ENCODE assay signal across 8 mouse cellular contexts in genomic region chr10:17720891-17721601, GRCm38 (mm10). TPM values are rescaled to one million over a fixed set of nuclear protein-coding genes. Genes with fewer than 3 reads are reported as not detected.
DNase-seq lines count a peak whose midpoint lies in the region; ATAC-seq lines count a peak whose summit lies in the region.

No protein-coding gene starts in this region.

- H3K4me1 ChIP-seq in embryonic facial prominence, embryonic 10.5 days = peaks cover 16% of the 10 kb centered on the region
- peaks cover 14% of the 10 kb centered on the region for H3K4me1 ChIP-seq in hindbrain, embryonic 13.5 days (replicated peaks)

- DNase-seq in adrenal gland, adult 2 months = peak; percentile 5
- DNase-seq in adrenal gland, postnatal 14 days = no peak
- DNase-seq in embryonic facial prominence, embryonic 10.5 days (ENCODE audit: low spot score) = no peak
- peak; percentile 61 for DNase-seq in lung, postnatal 25 days (ENCODE audit: low spot score)
- no peak for DNase-seq in urinary bladder, postnatal 10 days (ENCODE audit: low spot score)
- DNase-seq in ovary, adult 18-20 months (ENCODE audit: low spot score) = no peak
- no peak for DNase-seq in layer of hippocampus, postnatal 36 days

- H3K4me2 ChIP-seq in hindbrain, embryonic 13.5 days = peak overlapping the region; percentile 60

- H3K27me3 ChIP-seq in embryonic facial prominence, embryonic 10.5 days (replicated peaks; ENCODE audit: low read depth, poor library complexity, severe bottlenecking) = no peaks in the 10 kb centered on the region
- H3K27me3 ChIP-seq in hindbrain, embryonic 13.5 days = no peaks in the 10 kb centered on the region

- H3K27ac ChIP-seq in embryonic facial prominence, embryonic 10.5 days (replicated peaks) = peak overlapping the region; percentile 94
- peak overlapping the region; percentile 99 for H3K27ac ChIP-seq in hindbrain, embryonic 13.5 days

- no peak for ATAC-seq in hindbrain, embryonic 13.5 days (ENCODE audit: low FRiP score)

- no peaks in the 10 kb centered on the region for H3K9me3 ChIP-seq in embryonic facial prominence, embryonic 10.5 days
- H3K9me3 ChIP-seq in hindbrain, embryonic 13.5 days = no peaks in the 10 kb centered on the region

- 81% methylated on average over 8 of the region's 8 CpGs for WGBS in embryonic facial prominence, embryonic 10.5 days
- 80% methylated on average over 8 of the region's 8 CpGs for WGBS in hindbrain, embryonic 13.5 days

- H3K4me3 ChIP-seq in embryonic facial prominence, embryonic 10.5 days = peak overlapping the region; percentile 76
- H3K4me3 ChIP-seq in hindbrain, embryonic 13.5 days = peak overlapping the region; percentile 99

- peaks cover 7% of the 10 kb centered on the region for H3K36me3 ChIP-seq in embryonic facial prominence, embryonic 10.5 days (replicated peaks)
- H3K36me3 ChIP-seq in hindbrain, embryonic 13.5 days = no peaks in the 10 kb centered on the region

- peak overlapping the region; percentile 98; the same call in 1 of the 2 replicates for H3K9ac ChIP-seq in hindbrain, embryonic 13.5 days

RNA-seq across cellular contexts. Expression of gene Cited2, which starts 2.0 kb away (rescaled TPM):
- total RNA-seq in adrenal gland, adult 2 months (2021) = 10 to 100 TPM; 57.4 to 72.4 TPM
- 108 and 109 TPM in 2 replicates for polyA plus RNA-seq in adrenal gland, adult 2 months (2012; rRNA removed)
- total RNA-seq in adrenal gland, postnatal 14 days (2021) = 75.6 and 77.2 TPM in 2 replicates
- 43.6 and 53.3 TPM in 2 replicates for polyA plus RNA-seq in embryonic facial prominence, embryonic 10.5 days (2016; fragmentation: Nextera tagmentation; extraction: Ambion mirVana)
- 86.3 and 101 TPM in 2 replicates for polyA plus RNA-seq in hindbrain, embryonic 13.5 days (2015; fragmentation: Nextera tagmentation; extraction: Ambion mirVana)
- 10 to 100 TPM; 38.8 to 39.7 TPM for total RNA-seq in layer of hippocampus, postnatal 36 days (2021)

Comparison
In these comparisons a context has a peak if more than half of its experiments do, and no peak if none do; other contexts are left out.
1. DNase-seq: peak in adrenal gland, adult 2 months (single experiment) and lung, postnatal 25 days (single experiment); none in adrenal gland, postnatal 14 days (single experiment), embryonic facial prominence, embryonic 10.5 days (single experiment), urinary bladder, postnatal 10 days (single experiment), ovary, adult 18-20 months (single experiment) and layer of hippocampus, postnatal 36 days (0 of 2).